Mouse (Mus musculus) midbrain, embryonic 10.5 days (tissue): ENCODE data around the gene Fam219a. TPM values are rescaled to one million over a fixed set of nuclear protein-coding genes. Genes with fewer than 3 reads are reported as not detected.
A peak's percentile ranks its signal among the peaks of the same experiment; 100 is the strongest.

ENCODE experiments used
- DNase-seq: peaks from one replicate; pipeline ENCODE4 v3.0.0-alpha.2; 2017; ENCODE audit warnings: low spot score
- H3K27ac ChIP-seq: fragments of 300-500 bp; sonication (generic); replicated peaks from 2 replicates; pipeline ENCODE4 v1.5.1; 2016; ENCODE audit warnings: mild to moderate bottlenecking
- H3K27me3 ChIP-seq: fragments of 300-500 bp; sonication (generic); 2 replicates; pipeline ENCODE4 v1.6.1; 2016; ENCODE audit warnings: low read depth, mild to moderate bottlenecking; ENCODE audit not compliant: poor library complexity, severe bottlenecking
- H3K36me3 ChIP-seq: fragments of 300-500 bp; sonication (generic); 2 replicates; pipeline ENCODE4 v1.6.1; 2016; ENCODE audit warnings: mild to moderate bottlenecking, moderate library complexity
- H3K4me1 ChIP-seq: fragments of 300-500 bp; sonication (generic); 2 replicates; pipeline ENCODE4 v1.6.1; 2016
- H3K4me3 ChIP-seq: fragments of 300-500 bp; sonication (generic); 2 replicates; pipeline ENCODE4 v1.5.1; 2016; ENCODE audit warnings: mild to moderate bottlenecking, moderate library complexity
- H3K9me3 ChIP-seq: fragments of 300-500 bp; sonication (generic); replicated peaks from 2 replicates; pipeline ENCODE4 v1.6.1; 2016; ENCODE audit warnings: mild to moderate bottlenecking
- WGBS: fragments of 180-500 bp; shearing (Covaris S2); methylation state at CpG from one replicate; pipeline ENCODE4 v1.1.7; 2016; 5-methylcytosine and 5-hydroxymethylcytosine counted together
- polyA plus RNA-seq: library from polyadenylated mRNA; unstranded; fragments of >200 nt; fragmentation: Nextera tagmentation; extraction: Ambion mirVana; gene quantifications from 2 replicates; pipeline ENCODE4 v1.2.1, GENCODE M21; 2016

Gene Fam219a
- polyA plus RNA-seq, 1 experiment from 2014 or later, result 4.1 TPM

GRCm38 (mm10) chr4:41478751-41479455 lies 90.4 kb downstream of the Fam219a start:
- 69% methylated on average over 4 of the region's 4 CpGs for WGBS
- DNase-seq, result no peak

GRCm38 (mm10) chr4:41477648-41478160 lies 91.6 kb downstream of the Fam219a start:
- Histone ChIP-seq H3K27ac (no peak overlapping the region), H3K4me3 (no peak overlapping the region), H3K36me3 (peaks cover 43% of the 10 kb centered on the region), H3K9me3 (no peaks in the 10 kb centered on the region), H3K27me3 (no peaks in the 10 kb centered on the region), H3K4me1 (0 out of 2 replicates have a peak, but pooled peaks cover 4% of the 10 kb centered on the region)
- WGBS, result 88% methylated on average over 9 of the region's 9 CpGs
- DNase-seq, result no peak

More at GRCm38 (mm10) chr4:41478751-41479455, 90.4 kb downstream of the Fam219a start:
- H3K36me3 ChIP-seq, result peaks cover 43% of the 10 kb centered on the region
- 0 out of 2 replicates have a peak, but pooled peaks cover 4% of the 10 kb centered on the region for H3K4me1 ChIP-seq
- no peaks in the 10 kb centered on the region for H3K27me3 ChIP-seq
- no peaks in the 10 kb centered on the region for H3K9me3 ChIP-seq
- no peak overlapping the region for H3K4me3 ChIP-seq
- H3K27ac ChIP-seq, result no peak overlapping the region

GRCm38 (mm10) chr4:41471384-41471689 lies 98.0 kb downstream of the Fam219a start:
- 84% methylated on average over 1 of the region's 1 CpGs for WGBS
- peaks cover 24% of the 10 kb centered on the region for H3K4me1 ChIP-seq
- peak overlapping the region; percentile 70 for H3K27ac ChIP-seq
- DNase-seq, result no peak
- H3K36me3 ChIP-seq, result 0 out of 2 replicates have a peak, but pooled peaks cover 4% of the 10 kb centered on the region
- no peaks in the 10 kb centered on the region for H3K9me3 ChIP-seq
- H3K4me3 ChIP-seq, result no peak overlapping the region
- no peaks in the 10 kb centered on the region for H3K27me3 ChIP-seq

GRCm38 (mm10) chr4:41470684-41471383 lies 98.5 kb downstream of the Fam219a start:
- H3K27me3 ChIP-seq, result no peaks in the 10 kb centered on the region
- no peak for DNase-seq
- 37% methylated on average over 5 of the region's 5 CpGs for WGBS
- peaks cover 26% of the 10 kb centered on the region for H3K4me1 ChIP-seq
- no peak overlapping the region for H3K4me3 ChIP-seq
- H3K27ac ChIP-seq, result peak overlapping the region; percentile 70
- 0 out of 2 replicates have a peak, but pooled peaks cover 4% of the 10 kb centered on the region for H3K36me3 ChIP-seq
- no peaks in the 10 kb centered on the region for H3K9me3 ChIP-seq

- H3K4me1 ChIP-seq, result peaks cover 31% of the 10 kb centered on the region
- H3K27ac ChIP-seq, result no peak overlapping the region
- no peaks in the 10 kb centered on the region for H3K27me3 ChIP-seq
- 63% methylated on average over 7 of the region's 7 CpGs for WGBS
- no peak overlapping the region for H3K4me3 ChIP-seq
- H3K9me3 ChIP-seq, result no peaks in the 10 kb centered on the region
- no peak for DNase-seq
- H3K36me3 ChIP-seq, result 0 out of 2 replicates have a peak, but pooled peaks cover 4% of the 10 kb centered on the region
Observed at GRCm38 (mm10) chr4:41470051-41470683, 99.2 kb downstream of the Fam219a start.

GRCm38 (mm10) chr4:41469199-41469598 lies 100.1 kb downstream of the Fam219a start:
- Histone ChIP-seq H3K4me1 (peaks cover 31% of the 10 kb centered on the region), H3K27me3 (no peaks in the 10 kb centered on the region), H3K27ac (peak overlapping the region; percentile 29; the same call in 1 of the 2 replicates), H3K4me3 (no peak overlapping the region), H3K9me3 (no peaks in the 10 kb centered on the region), H3K36me3 (0 out of 2 replicates have a peak, but pooled peaks cover 4% of the 10 kb centered on the region)
- WGBS, result 82% methylated on average over 10 of the region's 10 CpGs
- no peak for DNase-seq

- no peak overlapping the region for H3K4me3 ChIP-seq
- 0 out of 2 replicates have a peak, but pooled peaks cover 4% of the 10 kb centered on the region for H3K36me3 ChIP-seq
- no peaks in the 10 kb centered on the region for H3K27me3 ChIP-seq
- WGBS, result 62% methylated on average over 17 of the region's 17 CpGs
- H3K27ac ChIP-seq, result no peak overlapping the region
- DNase-seq, result peak; percentile 50
- peaks cover 37% of the 10 kb centered on the region for H3K4me1 ChIP-seq
- no peaks in the 10 kb centered on the region for H3K9me3 ChIP-seq
Observed at GRCm38 (mm10) chr4:41468396-41469080, 100.8 kb downstream of the Fam219a start.

Other genes starting within 250 kb of the Fam219a start
- 81.8 and 85.7 TPM in 2 replicates for gene Ubap1, start 220.5 kb downstream of the Fam219a start, polyA plus RNA-seq
- gene Kif24, start 104.7 kb downstream of the Fam219a start, polyA plus RNA-seq, result 13.5 and 15.1 TPM in 2 replicates
- gene Nudt2, start 104.4 kb downstream of the Fam219a start, polyA plus RNA-seq, result 63.3 and 65.6 TPM in 2 replicates
- 7.3 and 9.2 TPM in 2 replicates for gene AI464131, start 66.5 kb downstream of the Fam219a start, polyA plus RNA-seq
- 3.4 and 4.2 TPM in 2 replicates for gene 1110017D15Rik, start 52.2 kb downstream of the Fam219a start, polyA plus RNA-seq
- gene Dnaic1, start 237 bp upstream of the Fam219a start, polyA plus RNA-seq, result 1.6 and 2.2 TPM in 2 replicates
- 23.2 and 31.4 TPM in 2 replicates for gene Enho, start 70.8 kb upstream of the Fam219a start, polyA plus RNA-seq
- 27.1 and 35.8 TPM in 2 replicates for gene Cntfr, start 127.6 kb upstream of the Fam219a start, polyA plus RNA-seq
- gene Il11ra1, start 130.5 kb upstream of the Fam219a start, polyA plus RNA-seq, result 69.0 TPM in 2 replicates
- gene Rpp25l, start 144.0 kb upstream of the Fam219a start, polyA plus RNA-seq, result 86.4 and 91.5 TPM in 2 replicates
- gene Dctn3, start 153.6 kb upstream of the Fam219a start, polyA plus RNA-seq, result 150 and 167 TPM in 2 replicates
- gene Arid3c, start 161.6 kb upstream of the Fam219a start, polyA plus RNA-seq, result 0.28 and 0.63 TPM in 2 replicates
- 19.1 and 21.4 TPM in 2 replicates for gene Galt, start 185.7 kb upstream of the Fam219a start, polyA plus RNA-seq
- 87.3 and 96.3 TPM in 2 replicates for gene Sigmar1, start 186.6 kb upstream of the Fam219a start, polyA plus RNA-seq
- 52.4 and 67.6 TPM in 2 replicates for gene Ccl27a, start 204.7 kb upstream of the Fam219a start, polyA plus RNA-seq